Mouse (Mus musculus) midbrain, embryonic 16.5 days (tissue): Measurements from ENCODE around the gene Dbi. TPM values are rescaled to one million over a fixed set of nuclear protein-coding genes. Genes with fewer than 3 reads are reported as not detected.
A peak's percentile ranks its signal among the peaks of the same experiment; 100 is the strongest.

Experiments used
- ATAC-seq: fragments of 200-750 bp; cut with Nextera tagmentation; 2 replicates; pipeline ENCODE4 v1.8.0; 2017; ENCODE audit warnings: moderate TSS enrichment
- H3K27ac ChIP-seq: fragments of 300-500 bp; sonication (generic); 2 replicates; pipeline ENCODE4 v1.5.1; 2014; ENCODE audit warnings: mild to moderate bottlenecking, low read length, mixed read lengths
- H3K27me3 ChIP-seq: fragments of 300-500 bp; sonication (generic); 2 replicates; pipeline ENCODE4 v1.6.1; 2014; ENCODE audit warnings: low read depth, low read length, mixed read lengths; ENCODE audit not compliant: control insufficient read depth, insufficient read depth
- H3K36me3 ChIP-seq: fragments of 300-500 bp; sonication (generic); 2 replicates; pipeline ENCODE4 v1.6.1; 2014; ENCODE audit warnings: mild to moderate bottlenecking, low read length, moderate library complexity, mixed read lengths; ENCODE audit not compliant: control insufficient read depth, insufficient read depth
- H3K4me1 ChIP-seq: fragments of 300-500 bp; sonication (generic); 2 replicates; pipeline ENCODE4 v1.6.1; 2014; ENCODE audit warnings: mild to moderate bottlenecking, low read length, mixed read lengths; ENCODE audit not compliant: control insufficient read depth, insufficient read depth
- H3K4me2 ChIP-seq: fragments of 300-500 bp; sonication (generic); 2 replicates; pipeline ENCODE4 v1.6.1; 2014; ENCODE audit warnings: mild to moderate bottlenecking, low read length, mixed read lengths
- H3K4me3 ChIP-seq: fragments of 300-500 bp; sonication (generic); 2 replicates; pipeline ENCODE4 v1.5.1; 2014; ENCODE audit warnings: low read depth, mild to moderate bottlenecking, low read length, moderate library complexity, mixed read lengths
- H3K9ac ChIP-seq: fragments of 300-500 bp; sonication (generic); 2 replicates; pipeline ENCODE4 v1.6.1; 2014; ENCODE audit warnings: low read depth, low read length, mixed read lengths
- H3K9me3 ChIP-seq: fragments of 300-500 bp; sonication (generic); replicated peaks from 2 replicates; pipeline ENCODE4 v1.6.1; 2014; ENCODE audit warnings: mild to moderate bottlenecking, low read length, mixed read lengths; ENCODE audit not compliant: control insufficient read depth, poor library complexity, severe bottlenecking
- WGBS: fragments of 180-500 bp; shearing (Covaris S2); extraction: QIAGEN DNeasy Blood & Tissue Kit; methylation state at CpG from one replicate; pipeline ENCODE4 v1.1.7; 2014; 5-methylcytosine and 5-hydroxymethylcytosine counted together
- polyA plus RNA-seq: library from polyadenylated mRNA; unstranded; fragments of >200 nt; fragmentation: Nextera tagmentation; extraction: Ambion mirVana; gene quantifications from 2 replicates; pipeline ENCODE4 v1.2.1, GENCODE M21; 2015

Dbi gene
- polyA plus RNA-seq, 1 experiment from 2014 or later: 1,233 TPM

- no peak overlapping the region for H3K27ac ChIP-seq
- H3K4me1 ChIP-seq: no peaks in the 10 kb centered on the region
- H3K4me2 ChIP-seq: no peak overlapping the region
- no peaks in the 10 kb centered on the region for H3K9me3 ChIP-seq
- H3K4me3 ChIP-seq: no peak overlapping the region
- no peaks in the 10 kb centered on the region for H3K27me3 ChIP-seq
- no peak overlapping the region for H3K9ac ChIP-seq
- H3K36me3 ChIP-seq: no peaks in the 10 kb centered on the region
- ATAC-seq: peak; percentile 23; the same call in 1 of the 2 replicates
These were observed 26.1 kb upstream of the Dbi start for GRCm38 (mm10) chr1:120146994-120147393.

DNA sequence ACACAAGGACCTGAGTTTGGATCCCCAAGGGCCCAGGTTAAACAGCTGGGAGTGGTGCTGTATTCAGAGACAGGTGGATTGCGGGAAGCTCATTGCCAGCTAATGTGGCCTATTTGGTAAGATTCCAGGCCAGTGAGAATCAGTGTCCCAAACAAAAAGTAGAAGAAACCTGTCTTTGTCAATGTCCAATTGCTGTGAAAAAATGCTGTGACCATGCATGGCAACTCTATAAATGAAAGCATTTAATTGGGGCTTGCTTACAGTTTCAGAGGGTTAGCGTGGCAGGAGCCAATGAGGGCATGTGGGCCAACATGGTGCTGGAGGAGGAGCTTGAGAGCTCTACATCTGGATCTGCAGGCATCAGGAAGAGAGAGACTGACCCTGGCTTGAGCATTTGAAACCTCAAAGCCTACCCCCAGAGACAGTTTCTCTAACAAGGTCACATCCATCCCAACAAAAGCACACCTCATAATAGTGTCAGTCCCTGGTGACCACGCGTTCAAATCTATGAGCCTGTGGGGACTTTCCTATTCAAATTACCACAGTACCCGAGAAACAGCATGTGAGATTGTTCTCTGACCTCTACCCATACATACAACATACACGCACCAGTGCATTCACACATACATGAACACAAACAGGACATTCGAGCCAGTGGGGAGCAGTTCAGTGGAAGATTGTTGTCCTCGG, 24.8 kb upstream of the Dbi start:
- 83% methylated on average over 8 of the region's 8 CpGs for WGBS
- Histone ChIP-seq H3K9ac (no peak overlapping the region), H3K27me3 (no peaks in the 10 kb centered on the region), H3K4me2 (no peak overlapping the region), H3K4me3 (no peak overlapping the region), H3K9me3 (no peaks in the 10 kb centered on the region), H3K36me3 (no peaks in the 10 kb centered on the region), H3K27ac (no peak overlapping the region), H3K4me1 (no peaks in the 10 kb centered on the region)
- ATAC-seq: no peak

DNA sequence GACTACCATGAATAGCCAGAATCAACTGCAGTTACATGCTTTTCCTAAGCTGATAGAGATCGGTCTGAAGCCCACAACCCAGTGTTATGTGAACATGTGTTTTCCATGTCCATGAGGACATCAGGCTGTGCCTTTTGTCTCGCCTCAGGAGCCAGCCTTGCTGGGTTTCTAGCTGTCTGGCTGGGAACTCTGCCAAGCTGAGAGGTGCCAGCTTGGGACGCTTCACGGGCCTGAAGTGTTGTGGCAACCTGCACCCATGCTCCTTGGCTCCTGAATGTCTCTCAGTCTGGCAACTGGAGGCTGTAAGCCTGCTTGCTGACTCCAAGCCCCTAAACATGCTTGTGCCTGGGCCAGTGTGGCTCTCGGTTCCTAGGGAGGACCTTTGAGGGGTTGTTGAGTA, 21.7 kb upstream of the Dbi start:
- no peak overlapping the region for H3K27ac ChIP-seq
- no peak for ATAC-seq
- no peaks in the 10 kb centered on the region for H3K27me3 ChIP-seq
- H3K9me3 ChIP-seq: no peaks in the 10 kb centered on the region
- H3K36me3 ChIP-seq: no peaks in the 10 kb centered on the region
- H3K4me2 ChIP-seq: no peak overlapping the region
- no peak overlapping the region for H3K9ac ChIP-seq
- WGBS: 64% methylated on average over 5 of the region's 5 CpGs
- no peaks in the 10 kb centered on the region for H3K4me1 ChIP-seq
- no peak overlapping the region for H3K4me3 ChIP-seq

- H3K9me3 ChIP-seq: no peaks in the 10 kb centered on the region
- 87% methylated on average over 9 of the region's 9 CpGs for WGBS
- no peak overlapping the region for H3K27ac ChIP-seq
- no peaks in the 10 kb centered on the region for H3K36me3 ChIP-seq
- no peak overlapping the region for H3K4me2 ChIP-seq
- no peaks in the 10 kb centered on the region for H3K4me1 ChIP-seq
- H3K27me3 ChIP-seq: no peaks in the 10 kb centered on the region
- no peak overlapping the region for H3K9ac ChIP-seq
- no peak for ATAC-seq
- no peak overlapping the region for H3K4me3 ChIP-seq
These were observed 19.3 kb upstream of the Dbi start for GRCm38 (mm10) chr1:120140144-120140693.

DNA sequence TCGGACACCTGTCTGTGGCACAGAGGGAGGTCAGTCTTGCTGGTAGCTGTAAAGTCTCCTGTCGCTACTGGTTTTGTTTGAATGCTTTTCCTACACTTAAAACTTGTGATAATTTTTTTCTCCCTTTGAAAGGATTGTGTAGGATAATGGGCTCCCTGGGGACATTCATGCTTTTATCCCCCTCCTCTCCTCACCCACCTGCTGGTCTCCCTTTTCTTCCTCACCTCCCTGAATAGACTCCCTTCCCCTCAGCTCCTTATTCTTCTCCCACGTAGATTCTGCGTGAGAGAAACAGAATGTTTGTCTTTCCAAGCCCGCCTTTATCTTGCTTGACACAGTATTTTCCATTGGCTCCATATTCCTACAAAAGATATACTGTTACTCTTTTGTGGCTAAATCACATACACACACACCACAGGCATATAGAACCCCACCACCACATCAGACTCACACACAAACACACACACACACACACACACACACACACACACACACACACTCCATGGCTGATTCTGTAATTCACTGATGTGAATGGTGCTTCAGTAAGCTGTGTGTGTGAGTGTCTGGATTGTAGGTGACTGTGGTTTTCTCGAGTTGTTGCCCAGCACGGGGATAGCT, 18.2 kb upstream of the Dbi start:
- H3K9me3 ChIP-seq: no peaks in the 10 kb centered on the region
- WGBS: 15% methylated on average over 7 of the region's 7 CpGs
- no peak overlapping the region for H3K4me3 ChIP-seq
- no peaks in the 10 kb centered on the region for H3K4me1 ChIP-seq
- no peak overlapping the region for H3K4me2 ChIP-seq
- no peak overlapping the region for H3K9ac ChIP-seq
- peak; percentile 55; the same call in 1 of the 2 replicates for ATAC-seq
- H3K27ac ChIP-seq: no peak overlapping the region
- H3K36me3 ChIP-seq: no peaks in the 10 kb centered on the region
- no peaks in the 10 kb centered on the region for H3K27me3 ChIP-seq

GRCm38 (mm10) chr1:120135934-120136786, 15.3 kb upstream of the Dbi start:
- Histone ChIP-seq H3K9ac (no peak overlapping the region), H3K4me3 (no peak overlapping the region), H3K36me3 (no peaks in the 10 kb centered on the region), H3K9me3 (0 out of 2 replicates have a peak, but pooled peaks cover 2% of the 10 kb centered on the region), H3K27me3 (no peaks in the 10 kb centered on the region), H3K4me2 (no peak overlapping the region), H3K4me1 (no peaks in the 10 kb centered on the region), H3K27ac (no peak overlapping the region)
- 84% methylated on average over 7 of the region's 7 CpGs for WGBS
- no peak for ATAC-seq

DNA sequence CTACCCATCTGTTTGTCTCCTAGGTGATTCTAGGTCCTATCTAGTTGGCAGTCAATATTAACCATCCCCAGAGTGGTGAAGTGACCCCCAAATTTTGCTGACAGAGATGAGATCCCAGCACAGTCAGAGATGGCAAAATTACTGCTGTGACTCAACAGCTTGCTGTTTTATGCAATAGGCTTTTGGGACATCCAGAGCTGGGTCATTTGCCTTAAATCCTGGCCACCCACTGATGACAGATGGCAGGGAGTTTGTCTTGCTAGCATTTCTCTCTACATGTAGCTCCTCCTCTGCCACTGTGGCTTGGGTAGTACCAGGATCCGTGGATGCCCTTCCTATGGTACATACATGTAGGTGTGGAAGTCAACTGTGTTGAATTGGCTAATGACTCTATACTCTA, 11.5 kb upstream of the Dbi start:
- Histone ChIP-seq H3K27ac (no peak overlapping the region), H3K9me3 (0 out of 2 replicates have a peak, but pooled peaks cover 2% of the 10 kb centered on the region), H3K36me3 (no peaks in the 10 kb centered on the region), H3K4me3 (no peak overlapping the region), H3K4me2 (no peak overlapping the region), H3K9ac (no peak overlapping the region), H3K4me1 (no peaks in the 10 kb centered on the region), H3K27me3 (no peaks in the 10 kb centered on the region)
- WGBS: 88% methylated on average over 1 of the region's 1 CpGs
- ATAC-seq: no peak

GRCm38 (mm10) chr1:120126318-120126717, 5.4 kb upstream of the Dbi start:
- H3K27ac ChIP-seq: no peak overlapping the region
- no peak overlapping the region for H3K4me3 ChIP-seq
- H3K9ac ChIP-seq: no peak overlapping the region
- no peak for ATAC-seq
- H3K9me3 ChIP-seq: no peaks in the 10 kb centered on the region
- 73% methylated on average over 9 of the region's 9 CpGs for WGBS
- no peaks in the 10 kb centered on the region for H3K36me3 ChIP-seq
- peaks cover 5% of the 10 kb centered on the region; the same call in 1 of the 2 replicates for H3K4me1 ChIP-seq
- no peaks in the 10 kb centered on the region for H3K27me3 ChIP-seq
- H3K4me2 ChIP-seq: no peak overlapping the region
